Mouse (Mus musculus) v-Abl transformed pro-B cells (cell line): Measurements from ENCODE around the gene Gm17175.
"Not testable (repeated sequence)": the region's sequence is repeated elsewhere in the genome, so short reads cannot be mapped to it uniquely, and the experiment has no call there.

Experiments used
- in situ Hi-C, 2 experiments: fragments of 400-800 bp; cut with MboI; formaldehyde crosslinking; loops; one replicate each; pipeline ENCODE4 v1.15.1; 2025; ENCODE audit not compliant: unreplicated experiment in 2 of 2

The Gm17175 gene

DNA sequence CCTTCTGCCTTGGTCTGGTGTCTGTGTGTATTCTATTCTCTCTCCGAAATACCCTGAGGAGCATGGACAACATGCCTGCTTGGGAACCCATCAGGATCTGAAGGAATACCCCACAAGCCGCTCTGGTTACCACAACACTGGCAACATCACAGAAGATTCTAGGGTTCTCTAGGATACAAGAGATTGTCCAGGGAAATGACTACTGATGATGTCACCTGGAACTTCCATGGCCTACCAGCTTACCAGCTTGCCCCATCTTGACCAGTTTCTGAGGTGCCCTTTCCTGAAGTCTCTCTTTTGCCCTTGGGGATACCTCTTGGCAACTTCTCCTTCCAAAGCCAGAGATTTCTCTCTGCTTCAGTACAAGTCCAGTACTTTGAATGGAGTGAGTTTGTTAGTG lies at the start of gene Gm17175:
Gene Gm17175, minus strand, starts transcription at position 101 of the 400 bp plus-strand sequence.
- in situ Hi-C loops = not testable (repeated sequence)

DNA sequence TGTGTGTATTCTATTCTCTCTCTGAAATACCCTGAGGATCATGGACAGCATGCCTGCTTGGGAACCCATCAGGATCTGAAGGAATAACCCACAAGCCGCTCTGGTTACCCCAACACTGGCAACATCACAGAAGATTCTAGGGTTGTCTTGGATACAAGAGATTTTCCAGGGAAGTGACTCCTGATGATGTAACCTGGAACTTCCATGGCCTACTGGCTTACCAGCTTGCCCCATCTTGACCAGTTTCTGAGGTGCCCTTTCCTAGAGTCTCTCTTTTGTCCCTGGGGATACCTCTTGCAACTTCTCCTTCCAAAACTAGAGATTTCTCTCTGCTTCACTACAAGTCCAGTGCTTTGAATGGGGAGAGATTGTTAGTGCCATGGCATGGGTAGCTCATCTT lies 37.3 kb upstream of the Gm17175 start, which contains the start of gene Gm17078:
Gene Gm17078, minus strand, starts transcription at position 101 of the 400 bp plus-strand sequence.
- in situ Hi-C loops = no loop called here

- in situ Hi-C loops = not testable (repeated sequence)
These were observed 18.2 kb upstream of the Gm17175 start, which contains the start of gene Gm17174 for GRCm38 (mm10) chr14:51592039-51592438. Gene Gm17174, minus strand, starts transcription at chr14:51592139.

- in situ Hi-C loops = no loop called here
These were observed 21.4 kb downstream of the Gm17175 start, which contains the start of gene Gm5622 for GRCm38 (mm10) chr14:51552490-51552889. Gene Gm5622, plus strand, starts transcription at chr14:51552790.
